Mouse (Mus musculus) splenic B cell, adult 2 months (primary cell): ENCODE measurements around the gene Cdc14a.

Experiments
- DNase-seq: peaks from one replicate; pipeline ENCODE4 v3.0.0-alpha.2; 2011; ENCODE audit warnings: low read depth, low spot score
- H3K27me3 ChIP-seq: 2 replicates; pipeline ENCODE4 v1.6.1; 2012; ENCODE audit warnings: mild to moderate bottlenecking, low read length, moderate library complexity, mixed read lengths; ENCODE audit not compliant: control insufficient read depth, poor library complexity, insufficient read depth, severe bottlenecking
- H3K36me3 ChIP-seq: 2 replicates; pipeline ENCODE4 v1.6.1; 2012; ENCODE audit warnings: mild to moderate bottlenecking, low read length, moderate library complexity, mixed read lengths; ENCODE audit not compliant: control insufficient read depth, poor library complexity, insufficient read depth, severe bottlenecking

Cdc14a gene

DNA sequence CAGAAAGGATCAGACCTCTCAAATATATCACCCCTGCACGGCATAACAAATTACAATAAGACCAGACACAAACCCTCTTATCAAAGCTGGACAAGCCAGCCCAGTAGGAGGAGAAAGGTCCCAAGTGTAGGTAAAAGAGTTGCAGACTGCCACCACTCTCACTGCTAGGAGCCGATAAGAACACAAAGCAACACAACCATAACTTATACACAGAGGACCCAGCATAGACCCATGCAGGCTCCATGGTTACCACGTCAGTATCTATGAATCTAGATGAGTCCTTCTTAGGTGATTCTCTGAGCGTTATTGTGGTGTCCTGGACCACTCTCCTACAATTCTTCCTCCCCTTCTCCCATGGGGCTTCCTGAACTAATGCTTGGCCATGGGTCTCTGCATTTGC is 194.5 kb downstream of the Cdc14a start:
- no peaks in the 10 kb centered on the region for H3K36me3 ChIP-seq
- no peaks in the 10 kb centered on the region for H3K27me3 ChIP-seq
- no peak for DNase-seq

DNA sequence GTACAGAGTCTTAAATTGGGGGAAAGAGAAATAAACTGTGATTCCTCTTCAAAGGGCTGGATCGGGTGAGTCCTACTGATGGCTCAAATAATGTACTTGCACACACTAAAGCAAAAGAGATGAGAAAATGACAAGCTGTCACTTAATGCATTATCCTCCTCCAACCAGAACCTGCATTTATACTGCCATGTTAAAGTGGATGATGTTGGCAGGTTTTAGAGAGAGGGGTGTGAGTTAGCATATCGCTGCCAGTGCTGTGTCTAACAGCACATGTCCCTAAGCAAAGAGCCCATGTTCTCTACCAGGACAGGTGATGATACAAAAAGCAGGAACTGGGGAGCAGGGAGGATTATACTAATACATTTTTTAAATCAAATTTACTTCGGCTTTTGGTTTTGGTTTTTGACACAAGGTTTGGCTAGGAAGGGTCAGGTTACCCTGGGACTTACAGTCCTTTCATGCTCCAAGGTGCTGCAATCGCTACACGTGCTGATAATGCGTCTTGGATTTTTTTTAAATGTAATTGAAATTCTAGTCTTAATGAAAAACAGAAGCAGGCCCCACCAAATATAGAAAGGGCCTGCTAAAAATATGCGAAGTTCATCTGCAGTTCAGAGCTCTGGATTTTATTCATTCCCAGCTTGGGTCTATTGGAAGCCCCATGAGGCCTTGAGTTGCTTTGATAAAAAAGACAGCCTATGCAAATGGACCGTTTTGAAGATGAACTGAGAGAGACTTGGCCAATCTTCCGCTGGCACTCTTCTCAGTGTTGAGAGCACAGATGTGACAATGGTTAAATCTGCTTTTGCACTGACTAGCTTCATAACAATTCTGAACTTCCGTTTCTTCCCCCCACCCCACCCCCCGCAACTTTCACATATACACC is 195.2 kb downstream of the Cdc14a start:
- no peak for DNase-seq
- no peaks in the 10 kb centered on the region for H3K36me3 ChIP-seq
- no peaks in the 10 kb centered on the region for H3K27me3 ChIP-seq

DNA sequence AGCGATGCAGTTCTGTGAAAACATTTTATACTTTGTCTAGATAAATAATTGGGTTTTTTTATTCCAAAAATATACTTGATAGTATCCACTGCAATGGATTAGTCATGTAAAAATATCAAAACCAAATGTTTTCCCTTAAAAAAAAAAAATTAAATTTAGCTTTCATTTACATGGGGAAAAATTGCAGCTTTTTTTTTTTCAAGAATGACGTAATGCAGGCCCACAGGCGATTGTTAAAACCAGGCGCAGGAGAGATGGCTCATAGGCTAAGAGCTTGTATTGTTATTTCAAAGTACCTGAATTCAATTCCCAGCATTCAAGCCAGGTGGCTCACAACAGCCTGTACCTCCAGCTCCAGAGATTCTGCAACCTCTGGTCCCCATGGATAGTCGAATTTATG is 196.4 kb downstream of the Cdc14a start:
- no peaks in the 10 kb centered on the region for H3K36me3 ChIP-seq
- no peak for DNase-seq
- H3K27me3 ChIP-seq = no peaks in the 10 kb centered on the region

DNA sequence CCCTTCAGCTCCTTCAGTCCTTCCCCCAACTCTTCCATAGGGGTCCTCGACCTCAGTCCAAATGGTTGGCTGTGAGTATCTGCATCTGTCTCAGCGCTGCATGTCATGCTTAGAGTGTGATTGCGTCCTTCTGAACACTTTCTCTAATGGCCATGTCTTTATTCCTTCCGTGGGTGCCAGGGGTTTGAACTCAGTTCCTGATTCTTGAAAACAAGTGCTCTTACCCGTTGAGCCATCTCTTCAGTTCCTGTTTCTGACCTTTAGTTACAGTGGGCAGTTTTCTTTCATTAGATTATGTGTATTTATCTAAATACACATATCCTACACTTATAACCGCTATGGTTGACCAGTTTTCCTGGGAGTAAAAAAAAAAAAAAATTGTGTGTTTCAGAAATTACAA is 196.9 kb downstream of the Cdc14a start:
- no peaks in the 10 kb centered on the region for H3K27me3 ChIP-seq
- no peaks in the 10 kb centered on the region for H3K36me3 ChIP-seq
- no peak for DNase-seq
